Mouse (Mus musculus): ENCODE measurements around the gene Dyrk3.
A peak's percentile ranks its signal among the peaks of the same experiment; 100 is the strongest.

The Dyrk3 gene

GRCm38 (mm10) chr1:131116430-131117011 lies 21.6 kb downstream of the Dyrk3 start:
- no peak for DNase-seq (ENCODE audit: low read depth, low spot score)

GRCm38 (mm10) chr1:131115932-131116331 lies 22.2 kb downstream of the Dyrk3 start:
- peak; percentile 80 for DNase-seq (ENCODE audit: low read depth, low spot score)

GRCm38 (mm10) chr1:131112576-131112975 lies 25.6 kb downstream of the Dyrk3 start:
- DNase-seq (ENCODE audit: low read depth, low spot score): peak; percentile 79

GRCm38 (mm10) chr1:131110525-131111106 lies 27.5 kb downstream of the Dyrk3 start:
- DNase-seq (ENCODE audit: low read depth, low spot score): no peak

GRCm38 (mm10) chr1:131107575-131108308 lies 30.4 kb downstream of the Dyrk3 start:
- no peak for DNase-seq (ENCODE audit: low read depth, low spot score)

- no peak for DNase-seq (ENCODE audit: low read depth, low spot score)
Observed at GRCm38 (mm10) chr1:131103776-131104424, 34.2 kb downstream of the Dyrk3 start.

- no peak for DNase-seq (ENCODE audit: low read depth, low spot score)
Observed at GRCm38 (mm10) chr1:131100808-131101207, 37.3 kb downstream of the Dyrk3 start.

- peak; percentile 94 for DNase-seq (ENCODE audit: low read depth, low spot score)
Observed at GRCm38 (mm10) chr1:131097700-131098094, 40.4 kb downstream of the Dyrk3 start, which contains the start of gene Mapkapk2. Gene Mapkapk2 (minus strand): TSS chr1:131097826.

GRCm38 (mm10) chr1:131096803-131097699 lies 41.1 kb downstream of the Dyrk3 start:
- peak; percentile 68 for DNase-seq (ENCODE audit: low read depth, low spot score)

- no peak for DNase-seq (ENCODE audit: low read depth, low spot score)
Observed at GRCm38 (mm10) chr1:131096132-131096695, 41.9 kb downstream of the Dyrk3 start.

GRCm38 (mm10) chr1:131095574-131095973 lies 42.6 kb downstream of the Dyrk3 start:
- no peak for DNase-seq (ENCODE audit: low read depth, low spot score)

- DNase-seq (ENCODE audit: low read depth, low spot score): no peak
Observed at GRCm38 (mm10) chr1:131093889-131094288, 44.3 kb downstream of the Dyrk3 start.

GRCm38 (mm10) chr1:131092846-131093245 lies 45.3 kb downstream of the Dyrk3 start:
- no peak for DNase-seq (ENCODE audit: low read depth, low spot score)

- no peak for DNase-seq (ENCODE audit: low read depth, low spot score)
Observed at GRCm38 (mm10) chr1:131092173-131092572, 46.0 kb downstream of the Dyrk3 start.

- no peak for DNase-seq (ENCODE audit: low read depth, low spot score)
Observed at GRCm38 (mm10) chr1:131091481-131091880, 46.7 kb downstream of the Dyrk3 start.

- no peak for DNase-seq (ENCODE audit: low read depth, low spot score)
Observed at GRCm38 (mm10) chr1:131090877-131091276, 47.3 kb downstream of the Dyrk3 start.

GRCm38 (mm10) chr1:131090261-131090660 lies 47.9 kb downstream of the Dyrk3 start:
- no peak for DNase-seq (ENCODE audit: low read depth, low spot score)

- DNase-seq (ENCODE audit: low read depth, low spot score): no peak
Observed at GRCm38 (mm10) chr1:131089525-131090127, 48.5 kb downstream of the Dyrk3 start.

GRCm38 (mm10) chr1:131088547-131088946 lies 49.6 kb downstream of the Dyrk3 start:
- no peak for DNase-seq (ENCODE audit: low read depth, low spot score)

GRCm38 (mm10) chr1:131086907-131087306 lies 51.2 kb downstream of the Dyrk3 start:
- DNase-seq (ENCODE audit: low read depth, low spot score): no peak

Measured in ES-CJ7 (cell line).